Mouse (Mus musculus) thymus, adult 2 months (tissue): Measurements from ENCODE around the gene Pax7.

Experiments
- CTCF ChIP-seq: fragments of 200-500 bp; IDR thresholded peaks from 2 replicates; pipeline ENCODE4 v1.5.1; 2012; ENCODE audit warnings: mild to moderate bottlenecking, control low read depth, low read length, moderate library complexity, borderline replicate concordance; ENCODE audit not compliant: control insufficient read depth, poor library complexity, insufficient read depth; ENCODE audit errors: extremely low read depth
- POLR2A ChIP-seq: fragments of 200-500 bp; IDR thresholded peaks from 2 replicates; pipeline ENCODE4 v1.6.1; 2012; ENCODE audit warnings: mild to moderate bottlenecking, low read length, control low read depth, moderate library complexity; ENCODE audit not compliant: control insufficient read depth, poor library complexity, insufficient read depth; ENCODE audit errors: extremely low read depth

DNA sequence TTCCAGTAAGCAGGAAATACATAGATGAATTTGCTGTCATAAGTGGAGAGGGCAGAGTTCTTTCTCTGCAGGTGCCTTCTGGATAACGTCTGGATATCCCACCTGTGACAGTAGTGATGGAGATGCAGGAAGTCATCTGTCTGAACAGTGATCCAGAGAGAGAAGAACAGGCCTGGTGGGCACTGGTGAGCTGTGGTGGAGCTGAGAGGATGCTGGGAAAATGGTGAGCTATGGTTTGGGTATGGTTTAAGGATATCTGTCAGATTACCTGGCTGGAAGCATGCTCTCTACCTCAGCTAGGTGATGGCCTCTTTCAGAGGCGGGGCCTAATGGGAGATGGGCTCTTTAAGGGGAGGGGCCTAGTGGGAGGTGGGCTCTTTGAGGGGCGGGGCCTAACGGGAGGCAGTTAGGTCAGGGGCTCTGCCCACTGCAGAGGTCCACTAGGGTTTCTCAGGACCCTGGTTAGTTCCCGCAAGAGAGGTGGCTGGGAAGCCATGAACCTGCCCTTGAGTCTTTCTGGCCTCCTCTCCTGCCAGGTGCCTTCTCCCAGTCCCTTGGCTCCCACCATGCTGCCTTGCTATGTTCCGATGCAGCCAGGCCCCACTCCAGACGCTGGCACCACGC, 17.3 kb upstream of the Pax7 start:
- TF ChIP-seq CTCF (no peak), POLR2A (no peak)
